Mouse (Mus musculus) kidney, adult 11 months (tissue): ENCODE results near the gene Tanc1.

ENCODE experiments used
- DNase-seq: peaks from one replicate; pipeline ENCODE4 v3.0.0; 2022

Gene Tanc1

DNA sequence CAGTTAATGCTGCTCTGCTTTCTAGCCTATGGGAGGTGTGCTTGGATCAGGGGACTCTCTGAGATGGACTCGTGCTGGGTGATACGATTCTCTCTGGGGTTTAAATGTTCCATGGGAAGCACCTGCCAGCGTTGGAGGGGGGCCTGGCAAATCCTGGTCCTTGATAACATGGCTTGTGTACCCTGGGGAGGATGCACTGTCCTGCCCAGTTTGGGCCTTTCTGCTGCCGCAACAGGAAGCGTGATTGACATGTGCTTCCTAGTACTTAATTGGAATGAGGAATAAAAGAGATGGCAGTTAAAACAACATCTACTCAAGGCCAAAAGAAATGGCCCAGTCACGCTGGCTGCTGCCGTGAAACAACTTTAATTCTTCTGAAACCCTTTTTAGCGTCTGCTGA, 109.3 kb downstream of the Tanc1 start:
- no peak for DNase-seq

DNA sequence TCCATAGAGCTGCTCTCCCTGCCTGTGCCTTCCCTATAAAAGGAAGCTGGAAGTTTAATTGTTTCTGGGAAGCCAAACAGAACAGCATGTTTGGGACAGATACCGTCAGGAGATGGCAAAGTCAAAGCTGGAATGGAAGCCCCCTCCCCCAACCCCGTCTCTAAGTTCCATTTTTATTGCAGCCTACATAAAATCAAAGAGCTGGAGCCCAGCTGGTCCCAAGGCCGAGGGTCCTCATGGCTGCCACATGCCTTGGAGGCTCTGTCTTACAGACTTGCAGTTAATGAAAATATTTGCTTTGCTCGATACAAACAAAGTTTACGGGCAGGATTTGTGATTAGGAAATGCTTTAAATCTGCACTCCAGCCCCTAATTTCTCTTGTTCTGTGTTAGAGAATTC, 109.9 kb downstream of the Tanc1 start:
- DNase-seq = no peak

GRCm38 (mm10) chr2:59723311-59723710, 111.5 kb downstream of the Tanc1 start:
- no peak for DNase-seq

DNA sequence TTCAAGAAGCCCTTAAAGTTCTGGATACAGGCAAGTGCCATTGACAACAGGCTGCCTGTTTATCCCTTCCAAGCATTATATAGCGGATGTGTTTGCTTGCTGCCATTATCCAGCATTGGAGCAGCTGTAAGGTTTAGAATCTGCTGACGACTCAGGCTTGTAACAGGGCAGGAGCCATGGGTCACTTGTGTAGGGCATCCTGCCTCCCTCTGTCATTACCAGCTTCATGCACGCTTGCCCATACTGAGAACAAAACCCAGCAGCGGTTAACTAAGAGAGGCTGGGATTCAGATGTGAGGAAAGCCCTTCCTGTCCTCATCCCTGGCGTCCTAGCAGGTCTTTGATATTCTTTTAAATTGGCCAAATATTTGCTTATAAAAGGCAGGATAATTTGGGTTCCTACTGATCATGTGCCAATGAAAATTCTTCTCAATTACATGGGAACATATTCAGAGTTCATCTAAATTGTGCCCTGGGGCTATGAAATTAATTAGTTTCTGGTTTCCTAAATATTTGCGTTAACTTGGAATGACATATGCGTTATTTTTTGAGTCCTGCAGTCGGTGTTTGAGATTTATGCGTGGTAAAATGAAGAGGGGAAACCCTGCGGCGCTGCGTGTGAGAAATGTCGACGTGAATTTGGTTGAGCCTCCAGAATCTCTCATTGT, 113.8 kb downstream of the Tanc1 start:
- no peak for DNase-seq

GRCm38 (mm10) chr2:59731831-59732230, 120.0 kb downstream of the Tanc1 start:
- no peak for DNase-seq

GRCm38 (mm10) chr2:59733410-59733809, 121.6 kb downstream of the Tanc1 start:
- DNase-seq = no peak

GRCm38 (mm10) chr2:59736401-59736898, 124.6 kb downstream of the Tanc1 start:
- no peak for DNase-seq

DNA sequence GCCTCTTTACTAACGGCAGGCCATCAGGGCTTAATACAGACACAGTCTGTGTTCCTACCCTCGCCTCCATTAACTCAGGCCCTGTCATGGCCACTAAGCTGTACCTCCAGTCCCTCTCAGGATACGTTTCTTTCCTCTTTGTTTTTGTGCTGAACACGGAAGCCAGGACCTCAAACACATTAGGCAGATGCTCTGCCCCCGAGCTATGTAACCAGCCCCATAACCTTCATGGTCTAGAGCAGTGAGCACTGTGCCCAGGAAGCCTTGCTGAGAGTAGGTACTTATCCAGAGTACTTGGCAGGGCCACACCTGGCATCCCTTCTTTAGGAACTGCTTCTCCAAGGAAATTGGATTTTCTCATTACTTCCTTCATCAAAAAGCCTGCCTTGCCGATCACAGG, 125.5 kb downstream of the Tanc1 start:
- DNase-seq = no peak

GRCm38 (mm10) chr2:59738356-59738755, 126.5 kb downstream of the Tanc1 start:
- no peak for DNase-seq

- no peak for DNase-seq
These were observed 127.2 kb downstream of the Tanc1 start for GRCm38 (mm10) chr2:59739036-59739435.

DNA sequence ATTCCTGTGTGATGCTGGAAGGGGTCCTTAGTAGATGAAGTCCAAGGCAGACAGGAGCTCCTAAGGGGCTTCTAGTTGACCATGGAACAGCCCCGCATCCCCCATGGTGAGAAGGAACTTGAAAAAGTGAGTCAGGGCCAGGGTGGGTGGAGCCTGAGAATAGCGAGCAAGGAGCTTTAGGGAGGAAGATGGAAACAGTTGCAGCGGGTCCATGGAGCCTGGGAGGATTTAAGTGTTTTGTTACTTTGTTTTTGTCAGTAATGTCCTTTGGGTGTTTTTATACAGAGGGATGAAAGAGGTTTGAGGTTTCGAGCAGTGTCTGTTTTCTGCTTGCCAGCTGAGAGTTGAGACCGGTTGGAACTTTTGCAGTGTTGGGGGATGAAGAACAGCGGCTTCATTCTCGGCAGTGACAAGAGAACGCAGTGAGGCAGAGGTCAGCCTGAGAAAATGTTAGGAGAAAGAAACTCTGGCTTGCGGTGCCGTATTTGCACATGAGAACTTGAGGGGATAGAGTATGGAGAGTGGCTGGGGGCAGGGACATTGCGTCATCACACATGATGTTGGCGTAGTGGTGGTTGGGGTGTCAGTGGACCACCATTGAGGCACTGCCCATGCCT, 130.8 kb downstream of the Tanc1 start:
- DNase-seq = no peak

- no peak for DNase-seq
These were observed 133.6 kb downstream of the Tanc1 start for GRCm38 (mm10) chr2:59745428-59745827.

GRCm38 (mm10) chr2:59746070-59746469, 134.2 kb downstream of the Tanc1 start:
- DNase-seq = no peak

DNA sequence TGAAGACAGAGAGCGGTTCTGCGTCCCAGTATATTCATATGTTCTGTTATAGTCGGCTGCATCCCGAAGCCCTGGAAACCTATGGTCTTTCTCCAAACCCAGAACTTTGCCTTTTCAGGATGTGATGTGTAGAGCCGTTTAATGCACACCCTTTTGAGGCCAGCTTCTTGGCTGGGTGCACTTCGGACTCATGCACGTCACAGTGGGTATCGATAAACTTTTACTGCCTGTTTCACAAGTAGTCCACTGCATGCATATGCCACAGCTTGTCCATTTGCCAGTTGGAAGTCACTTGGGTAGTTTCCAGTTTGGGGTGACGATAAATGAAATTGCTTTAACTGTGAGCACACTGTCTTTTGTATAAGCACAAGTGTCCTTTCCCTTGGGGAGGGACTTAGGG, 135.9 kb downstream of the Tanc1 start:
- no peak for DNase-seq

- no peak for DNase-seq
These were observed 137.5 kb downstream of the Tanc1 start for GRCm38 (mm10) chr2:59749371-59749770.

- DNase-seq = no peak
These were observed 139.3 kb downstream of the Tanc1 start for GRCm38 (mm10) chr2:59751172-59751571.

GRCm38 (mm10) chr2:59752148-59752547, 140.3 kb downstream of the Tanc1 start:
- DNase-seq = no peak

GRCm38 (mm10) chr2:59752766-59753165, 140.9 kb downstream of the Tanc1 start:
- no peak for DNase-seq

GRCm38 (mm10) chr2:59756137-59756753, 144.4 kb downstream of the Tanc1 start:
- DNase-seq = no peak

- DNase-seq = no peak
These were observed 145.2 kb downstream of the Tanc1 start for GRCm38 (mm10) chr2:59757015-59757414.

GRCm38 (mm10) chr2:59758139-59758918, 146.5 kb downstream of the Tanc1 start:
- no peak for DNase-seq

DNA sequence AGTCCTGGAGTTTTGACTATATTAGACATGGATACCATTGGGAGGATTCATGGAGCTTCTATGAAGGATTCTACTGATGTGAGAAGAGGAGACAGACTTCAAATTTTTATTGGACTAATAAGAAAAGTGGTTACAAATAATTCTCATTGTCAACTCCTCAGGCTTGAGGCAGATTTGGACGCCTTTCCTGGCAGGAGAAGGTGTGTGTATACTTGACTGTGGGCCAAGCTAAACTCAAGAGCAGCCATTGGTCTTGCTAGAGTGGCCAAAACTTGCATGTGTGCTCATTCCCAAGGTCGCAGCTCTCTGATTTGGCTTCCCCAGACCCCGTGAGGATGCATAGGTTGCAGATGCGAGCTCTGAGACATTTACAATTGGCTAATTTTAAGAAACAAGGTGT, 148.9 kb downstream of the Tanc1 start:
- DNase-seq = no peak

DNA sequence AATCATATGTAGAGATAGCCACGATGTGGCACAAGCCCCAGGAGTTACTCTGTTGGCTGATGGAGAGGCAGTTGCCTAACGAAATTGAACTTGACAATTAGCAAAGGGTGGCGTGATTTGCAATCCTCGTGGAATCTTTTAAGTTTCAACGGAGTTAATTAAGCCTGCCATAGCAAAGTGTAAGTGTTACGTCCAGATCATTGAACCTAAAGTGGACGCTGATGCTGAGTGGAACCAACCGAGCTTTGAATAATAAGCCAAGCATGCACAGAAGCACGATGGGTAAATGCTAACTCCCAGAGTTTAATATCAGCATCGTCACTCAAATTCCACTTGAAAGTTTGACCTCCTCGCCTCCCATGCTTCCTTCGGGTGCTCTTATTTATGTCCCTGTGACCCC, 149.3 kb downstream of the Tanc1 start:
- DNase-seq = no peak

DNA sequence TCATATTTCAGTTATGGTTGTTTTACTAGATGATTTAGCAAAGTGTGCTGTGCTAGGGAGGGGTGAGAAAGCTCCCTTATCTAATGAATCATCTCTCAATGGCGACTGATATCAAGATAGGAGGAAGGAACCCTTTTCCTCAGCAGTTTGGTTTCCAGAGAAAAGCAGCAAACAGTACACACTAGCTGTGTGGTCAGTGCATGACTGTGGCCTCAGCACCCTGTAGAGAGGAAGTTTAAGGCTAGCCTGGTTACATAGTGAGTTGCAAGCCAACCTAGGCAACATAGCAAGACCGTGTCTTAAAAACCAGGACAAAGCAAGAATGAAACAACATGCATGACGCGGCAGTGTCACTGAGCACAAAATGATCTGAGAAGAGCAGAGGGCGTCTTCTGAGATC, 150.4 kb downstream of the Tanc1 start:
- DNase-seq = no peak
